Mouse (Mus musculus) brain, embryonic 14.5 days (tissue): ENCODE results near the gene Fut9.

ENCODE experiments used
- CTCF ChIP-seq: fragments of 200-500 bp; IDR thresholded peaks from 2 replicates; pipeline ENCODE4 v1.5.1; 2012; ENCODE audit warnings: inconsistent platforms, mild to moderate bottlenecking, moderate library complexity, borderline replicate concordance; ENCODE audit not compliant: insufficient read depth, insufficient read length; ENCODE audit errors: extremely low read depth
- POLR2A ChIP-seq: fragments of 200-500 bp; IDR thresholded peaks from 2 replicates; pipeline ENCODE4 v1.6.1; 2012; ENCODE audit warnings: mild to moderate bottlenecking, inconsistent platforms, borderline replicate concordance; ENCODE audit not compliant: poor library complexity, insufficient read depth, insufficient read length, severe bottlenecking; ENCODE audit errors: extremely low read depth

GRCm38 (mm10) chr4:25664196-25664595, 135.8 kb downstream of the Fut9 start:
- no peak for TF ChIP-seq CTCF
- TF ChIP-seq POLR2A = no peak
